Mouse (Mus musculus): Measurements from ENCODE around the gene Zswim4.

GRCm38 (mm10) chr8:84203975-84204772, 32.7 kb downstream of the Zswim4 start:
- TF ChIP-seq CHD2 (IDR thresholded peaks at IDR 0.05; ENCODE audit: low read depth, low read length) = no peak
- no peak for TF ChIP-seq ZC3H11A (IDR thresholded peaks at IDR 0.05; ENCODE audit: borderline replicate concordance, low read depth, low read length)
- no peak for TF ChIP-seq HCFC1 (IDR thresholded peaks at IDR 0.05; ENCODE audit: borderline replicate concordance, insufficient read depth, low read length)
- TF ChIP-seq MAFK (IDR thresholded peaks at IDR 0.05; ENCODE audit: insufficient read depth, low read depth, low read length) = no peak
- TF ChIP-seq ZNF384 (IDR thresholded peaks at IDR 0.05; ENCODE audit: low read depth, low read length) = 0 out of 2 replicates have a peak, but pooled peaks have one; percentile 42

All from ES-E14 (cell line).